Mouse (Mus musculus) liver, adult 2 months (tissue): ENCODE data around the gene Dync1li1.

Experiments
- CTCF ChIP-seq: fragments of 200-500 bp; IDR thresholded peaks from 2 replicates; pipeline ENCODE4 v1.5.1; 2011; ENCODE audit warnings: low read depth, low read length, control low read depth
- POLR2A ChIP-seq: fragments of 200-500 bp; IDR thresholded peaks from 2 replicates; pipeline ENCODE4 v1.6.1; 2011; ENCODE audit warnings: low read length, control low read depth; ENCODE audit not compliant: insufficient read depth; ENCODE audit errors: extremely low read depth

- no peak for TF ChIP-seq CTCF
- no peak for TF ChIP-seq POLR2A
These were observed 69.7 kb downstream of the Dync1li1 start for GRCm38 (mm10) chr9:114758272-114758671.
